Mouse (Mus musculus) B cell, adult 62 days (primary cell): ENCODE measurements around the gene Nhlh1. TPM values are rescaled to one million over a fixed set of nuclear protein-coding genes. Genes with fewer than 3 reads are reported as not detected.

Source experiments
- total RNA-seq: library from RNA; stranded (reverse); gene quantifications from 4 replicates; pipeline ENCODE4 v1.2.4, GENCODE M21; 2023

Gene Nhlh1
- total RNA-seq, result not detected in 4 replicates

GRCm38 (mm10) chr1:172057491-172057921 is at the start of gene Nhlh1:
Nhlh1 (minus strand) TSS chr1:172057573.

GRCm38 (mm10) chr1:172082101-172082898 is 24.9 kb upstream of the Nhlh1 start, which contains the start of the genes Copa and Ncstn:
Copa (plus strand) TSS chr1:172082529.
Ncstn (minus strand) TSS chr1:172082795.

GRCm38 (mm10) chr1:172028394-172029275 is 28.7 kb downstream of the Nhlh1 start, which contains the start of gene Vangl2:
Vangl2 (minus strand) TSS chr1:172028444.

Other genes starting within 250 kb of the Nhlh1 start
- gene Cd84, start 217.9 kb downstream of the Nhlh1 start, total RNA-seq, result 88.8 to 112 TPM (median 107 TPM) in 4 replicates
- 13.1 to 15.2 TPM (median 14.8 TPM) in 4 replicates for gene Gm10521, start 161.9 kb downstream of the Nhlh1 start, total RNA-seq
- 145 to 171 TPM (median 165 TPM) in 4 replicates for gene Slamf6, start 140.1 kb downstream of the Nhlh1 start, total RNA-seq
- 5.2 to 9.8 TPM (median 6.4 TPM) in 4 replicates for gene Vangl2, start 29.1 kb downstream of the Nhlh1 start, total RNA-seq
- 152 to 166 TPM (median 154 TPM) in 4 replicates for gene Copa, start 25.0 kb upstream of the Nhlh1 start, total RNA-seq
- 91.0 to 99.8 TPM (median 98.2 TPM) in 4 replicates for gene Ncstn, start 25.2 kb upstream of the Nhlh1 start, total RNA-seq
- 50.1 to 62.8 TPM (median 56.7 TPM) in 4 replicates for gene Pex19, start 69.2 kb upstream of the Nhlh1 start, total RNA-seq
- 108 to 119 TPM (median 112 TPM) in 4 replicates for gene Dcaf8, start 90.5 kb upstream of the Nhlh1 start, total RNA-seq
- gene Pea15a, start 149.2 kb upstream of the Nhlh1 start, total RNA-seq, result 25.2 to 33.4 TPM (median 29.6 TPM) in 4 replicates
- gene Casq1, start 162.3 kb upstream of the Nhlh1 start, total RNA-seq, result 0.60 TPM in 1 of 4 replicates, not detected in the others
- not detected in 4 replicates for gene Atp1a4, start 200.8 kb upstream of the Nhlh1 start, total RNA-seq
- 22.6 to 31.4 TPM (median 27.2 TPM) in 4 replicates for gene Igsf8, start 204.1 kb upstream of the Nhlh1 start, total RNA-seq
- not detected in 4 replicates for gene Atp1a2, start 240.5 kb upstream of the Nhlh1 start, total RNA-seq